Mouse (Mus musculus): Measurements from ENCODE around the gene Tmem44. TPM values are rescaled to one million over a fixed set of nuclear protein-coding genes. Genes with fewer than 3 reads are reported as not detected.

Tmem44 gene
- total RNA-seq, 2 experiments from 2014 or later: 0.14 TPM; not detected in 1

- ATAC-seq (replicated peaks; ENCODE audit: low FRiP score, low TSS enrichment, poor library complexity, severe bottlenecking): no peak
These were observed 45.8 kb downstream of the Tmem44 start for GRCm38 (mm10) chr16:30504856-30505255.

DNA sequence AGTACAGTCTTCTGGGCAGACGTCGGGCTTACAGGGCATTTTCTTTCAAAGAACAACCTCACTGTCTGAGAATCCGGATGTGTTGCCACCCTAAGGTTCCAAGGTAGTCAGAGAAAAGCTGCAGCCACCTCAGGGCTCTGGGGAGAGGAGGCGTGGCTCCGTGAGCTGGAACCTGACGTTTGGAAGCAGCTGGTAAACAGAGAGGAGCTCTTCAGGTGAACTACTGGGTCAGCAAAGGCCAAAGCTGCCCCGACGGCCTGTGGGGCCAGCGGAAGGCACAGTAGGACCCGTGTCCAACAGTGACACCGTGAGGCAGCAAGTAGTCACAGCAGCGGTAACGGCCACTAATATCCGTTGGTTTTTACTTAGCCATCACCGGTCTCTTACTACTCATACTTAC is 46.7 kb downstream of the Tmem44 start:
- ATAC-seq (replicated peaks; ENCODE audit: low FRiP score, low TSS enrichment, poor library complexity, severe bottlenecking): peak; percentile 69

GRCm38 (mm10) chr16:30502221-30502891 is 48.3 kb downstream of the Tmem44 start:
- ATAC-seq (replicated peaks; ENCODE audit: low FRiP score, low TSS enrichment, poor library complexity, severe bottlenecking): peak; percentile 26

DNA sequence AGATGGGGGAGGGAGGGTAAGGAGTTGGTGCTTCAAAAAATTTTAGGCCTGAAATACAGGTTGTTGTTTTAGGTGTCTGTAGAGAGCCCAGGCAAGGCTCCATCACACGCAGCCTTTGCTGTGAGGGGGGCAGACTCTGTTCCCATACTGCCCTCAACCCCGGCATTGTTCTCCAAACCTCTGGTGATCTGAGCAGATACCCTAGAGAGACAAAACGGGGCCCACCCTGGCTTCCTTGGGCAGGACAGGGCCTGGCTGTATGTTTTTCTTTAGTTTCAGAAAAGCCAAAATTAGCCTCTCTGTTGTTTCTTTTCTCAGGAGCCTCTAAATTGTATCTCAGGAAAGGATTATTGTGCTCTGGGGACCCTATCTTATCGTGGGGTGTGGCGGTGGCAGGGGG is 49.0 kb downstream of the Tmem44 start:
- ATAC-seq (replicated peaks; ENCODE audit: low FRiP score, low TSS enrichment, poor library complexity, severe bottlenecking): no peak

DNA sequence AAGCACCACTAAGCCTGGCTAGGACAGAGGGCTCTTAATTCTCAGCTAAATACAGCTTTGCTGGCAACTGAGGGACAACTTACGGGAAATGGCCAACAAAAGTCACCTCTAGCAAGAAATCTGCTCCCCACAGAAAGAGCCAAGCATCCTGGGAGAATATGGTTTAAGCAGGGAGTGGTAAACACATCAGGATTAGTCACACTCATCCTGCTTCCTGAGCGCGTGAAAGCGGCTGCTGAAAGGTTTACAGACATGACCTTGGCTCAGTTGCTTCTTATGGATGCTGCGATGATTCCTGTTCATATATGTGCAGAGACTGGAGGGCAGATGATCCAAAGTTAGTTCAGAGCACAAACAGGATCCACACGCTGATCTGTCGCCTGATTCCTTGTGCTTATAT is 50.4 kb downstream of the Tmem44 start:
- ATAC-seq (replicated peaks; ENCODE audit: low FRiP score, low TSS enrichment, poor library complexity, severe bottlenecking): no peak

DNA sequence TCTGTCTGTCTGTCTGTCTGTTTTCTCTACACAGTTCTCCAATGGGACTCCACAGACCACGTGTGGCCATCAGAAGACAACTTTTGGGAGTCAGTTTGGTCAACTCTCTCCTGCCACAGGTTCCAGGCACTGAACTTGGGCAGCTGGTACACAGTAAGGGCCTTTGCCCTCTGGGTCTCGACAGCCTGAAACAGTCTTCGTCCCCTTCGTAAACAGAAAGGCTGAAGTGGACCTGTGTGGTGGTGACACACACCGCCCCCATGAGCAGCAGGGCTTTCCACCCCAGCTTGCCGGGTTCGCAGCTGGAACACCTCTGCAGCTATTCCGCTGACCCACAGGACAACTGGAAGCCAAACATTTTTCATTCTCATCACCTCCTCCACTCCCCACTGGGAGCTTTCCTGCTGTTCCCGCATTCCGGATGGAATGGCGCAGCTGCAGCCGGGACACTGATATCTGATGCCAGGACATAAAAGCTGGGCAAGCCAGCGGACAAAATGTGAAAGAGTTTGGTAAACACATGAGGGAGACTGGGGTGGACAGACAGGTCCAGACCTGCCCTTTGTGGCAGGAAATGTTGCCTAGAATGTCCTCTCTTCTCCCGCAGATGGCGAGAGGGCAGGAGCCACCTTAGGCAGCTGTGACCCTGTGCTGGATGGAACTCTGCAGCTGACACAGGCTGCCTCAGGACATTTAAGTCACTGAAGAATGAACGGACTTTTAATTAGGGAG is 51.4 kb downstream of the Tmem44 start:
- ATAC-seq (replicated peaks; ENCODE audit: low FRiP score, low TSS enrichment, poor library complexity, severe bottlenecking): no peak

GRCm38 (mm10) chr16:30497307-30497706 is 53.3 kb downstream of the Tmem44 start:
- ATAC-seq (replicated peaks; ENCODE audit: low FRiP score, low TSS enrichment, poor library complexity, severe bottlenecking): no peak

DNA sequence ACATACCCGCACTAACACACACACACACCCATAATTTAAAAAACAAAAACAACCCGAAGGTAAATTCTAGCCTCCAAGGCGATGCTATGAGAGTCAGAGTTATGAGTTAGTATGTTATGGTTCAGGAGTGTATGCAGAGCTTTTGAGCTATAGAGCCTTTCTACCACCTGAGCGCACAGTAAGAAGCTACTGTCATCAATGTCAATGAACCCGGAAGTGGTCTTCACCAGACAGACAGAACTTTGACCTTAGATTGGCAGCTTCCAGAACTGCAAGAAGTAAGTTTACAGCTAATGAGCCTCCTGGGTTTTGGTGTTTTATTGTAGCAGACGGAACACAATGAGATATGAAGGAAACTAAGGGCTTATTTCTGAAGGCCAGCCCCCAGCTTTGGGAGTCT is 55.8 kb downstream of the Tmem44 start:
- no peak for ATAC-seq (replicated peaks; ENCODE audit: low FRiP score, low TSS enrichment, poor library complexity, severe bottlenecking)

DNA sequence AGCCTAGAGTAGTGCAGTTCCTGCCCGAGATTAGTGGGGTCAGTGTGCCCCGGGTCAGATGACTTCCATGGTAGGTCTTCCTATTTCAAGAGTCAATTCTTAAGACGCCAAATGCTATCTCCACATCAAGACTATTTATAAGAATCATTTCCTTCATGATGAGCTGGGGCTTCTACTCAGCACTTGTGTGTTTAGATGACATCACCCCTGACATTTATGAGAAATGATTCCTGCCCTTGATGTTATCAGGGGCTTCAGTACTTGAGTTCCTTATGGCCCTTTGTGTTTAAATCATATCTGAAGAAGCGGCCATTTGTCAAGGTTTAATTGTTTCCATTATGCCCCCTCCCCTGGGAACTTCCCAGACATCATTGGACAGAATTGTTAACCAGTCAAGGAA is 58.9 kb downstream of the Tmem44 start:
- no peak for ATAC-seq (replicated peaks; ENCODE audit: low FRiP score, low TSS enrichment, poor library complexity, severe bottlenecking)

DNA sequence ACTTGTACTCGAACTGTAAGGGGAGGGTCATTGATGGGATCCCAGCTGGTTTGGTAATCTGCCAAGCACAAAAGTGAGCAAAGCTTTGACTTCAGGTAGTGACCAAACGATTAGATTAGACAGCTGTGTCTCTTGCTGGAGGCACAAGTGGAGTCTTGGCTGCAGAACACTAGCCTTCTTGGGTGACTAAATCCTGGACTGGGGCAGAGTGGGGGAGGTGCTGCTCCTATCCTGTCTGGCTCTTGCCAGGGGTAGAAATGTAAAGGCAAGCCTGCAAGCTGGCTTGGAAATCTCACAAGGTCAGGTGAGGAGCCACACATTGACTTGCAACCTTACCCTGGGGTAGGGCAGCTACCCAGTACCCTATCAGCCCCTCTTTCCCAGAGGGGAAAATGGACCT is 59.9 kb downstream of the Tmem44 start:
- no peak for ATAC-seq (replicated peaks; ENCODE audit: low FRiP score, low TSS enrichment, poor library complexity, severe bottlenecking)

DNA sequence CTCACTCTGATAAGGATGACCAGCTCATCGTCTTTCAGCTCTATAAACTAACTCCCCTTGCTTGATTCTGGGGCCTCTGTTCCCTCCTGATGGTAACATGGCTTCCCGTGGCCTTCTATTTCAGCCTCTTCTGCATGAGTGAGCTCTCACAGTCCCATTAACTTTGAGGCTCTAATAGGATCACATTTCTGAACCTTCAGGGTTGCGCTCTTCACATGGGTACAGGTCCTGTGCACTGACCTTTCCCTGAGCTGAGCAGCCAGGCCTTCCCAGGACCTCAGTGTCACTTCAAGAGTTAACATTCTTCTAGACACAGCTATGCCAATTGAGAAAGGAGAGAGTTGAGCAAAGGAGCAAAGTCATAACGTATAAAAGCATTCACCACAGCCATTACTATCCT is 60.3 kb downstream of the Tmem44 start:
- no peak for ATAC-seq (replicated peaks; ENCODE audit: low FRiP score, low TSS enrichment, poor library complexity, severe bottlenecking)

- no peak for ATAC-seq (replicated peaks; ENCODE audit: low FRiP score, low TSS enrichment, poor library complexity, severe bottlenecking)
These were observed 61.0 kb downstream of the Tmem44 start for GRCm38 (mm10) chr16:30489662-30490061.

GRCm38 (mm10) chr16:30486498-30486897 is 64.1 kb downstream of the Tmem44 start:
- ATAC-seq (replicated peaks; ENCODE audit: low FRiP score, low TSS enrichment, poor library complexity, severe bottlenecking): no peak

GRCm38 (mm10) chr16:30477791-30478190 is 72.9 kb downstream of the Tmem44 start:
- ATAC-seq (replicated peaks; ENCODE audit: low FRiP score, low TSS enrichment, poor library complexity, severe bottlenecking): no peak

DNA sequence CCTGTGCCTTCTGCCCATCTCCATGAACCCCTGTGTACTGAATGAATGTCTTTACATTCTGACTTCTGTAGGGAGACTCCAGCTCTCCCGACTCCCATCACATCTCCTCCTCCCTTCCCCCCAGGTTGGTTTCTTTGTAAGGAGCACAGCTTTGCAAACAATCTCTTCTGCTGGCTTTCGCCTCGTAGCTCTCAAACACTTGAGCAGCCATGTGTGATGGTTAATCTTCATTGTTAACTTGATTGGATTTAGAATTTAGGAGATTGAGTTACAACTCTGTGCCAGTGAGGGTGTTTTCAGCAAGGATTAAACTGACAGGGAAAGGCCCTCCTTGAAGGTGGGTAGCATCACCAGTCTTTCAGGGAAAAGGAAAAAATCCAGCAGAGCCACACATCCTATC is 73.6 kb downstream of the Tmem44 start:
- no peak for ATAC-seq (replicated peaks; ENCODE audit: low FRiP score, low TSS enrichment, poor library complexity, severe bottlenecking)

DNA sequence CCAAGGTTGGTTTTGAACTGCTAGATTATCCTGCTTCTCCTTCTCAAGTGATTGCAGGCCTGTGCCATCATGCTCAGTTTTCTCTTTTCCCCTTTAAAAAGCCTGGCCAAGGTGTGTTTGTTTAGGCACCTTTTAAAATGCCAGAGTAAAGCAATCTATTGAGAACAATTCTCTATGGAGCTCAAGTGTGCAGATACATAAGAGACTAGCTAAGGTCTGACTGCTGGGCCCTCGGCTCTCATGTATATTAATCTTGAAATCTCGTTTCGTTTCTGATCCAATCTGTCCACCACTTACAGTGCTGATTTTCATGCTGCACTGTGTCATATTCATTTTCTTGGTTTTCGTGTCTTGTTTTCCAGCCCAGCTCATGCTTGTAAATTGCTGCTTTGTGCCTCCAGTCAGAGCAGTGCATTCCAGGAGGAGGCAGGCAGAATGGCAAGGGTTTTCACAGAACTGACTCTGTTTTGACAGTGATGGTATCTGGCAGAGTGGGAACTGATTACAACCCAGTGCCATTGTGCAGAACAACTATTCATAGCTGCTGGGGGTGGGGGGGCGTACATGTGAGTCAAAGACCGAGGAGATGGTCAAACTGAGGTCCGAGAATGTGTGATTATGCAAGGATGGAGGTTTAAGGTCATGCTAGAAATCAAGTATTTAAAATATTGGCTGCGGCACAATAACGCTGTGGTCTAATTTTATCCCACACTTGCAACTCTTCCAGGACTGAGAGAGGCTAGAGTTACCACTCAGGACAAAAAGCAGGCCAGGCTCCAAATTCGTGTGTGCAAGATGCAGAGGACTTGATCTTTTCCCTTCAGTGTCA is 74.8 kb downstream of the Tmem44 start:
- ATAC-seq (replicated peaks; ENCODE audit: low FRiP score, low TSS enrichment, poor library complexity, severe bottlenecking): no peak

GRCm38 (mm10) chr16:30472447-30472846 is 78.2 kb downstream of the Tmem44 start:
- ATAC-seq (replicated peaks; ENCODE audit: low FRiP score, low TSS enrichment, poor library complexity, severe bottlenecking): no peak

GRCm38 (mm10) chr16:30471912-30472311 is 78.7 kb downstream of the Tmem44 start:
- no peak for ATAC-seq (replicated peaks; ENCODE audit: low FRiP score, low TSS enrichment, poor library complexity, severe bottlenecking)

- ATAC-seq (replicated peaks; ENCODE audit: low FRiP score, low TSS enrichment, poor library complexity, severe bottlenecking): 0 out of 2 replicates have a peak, but pooled peaks have one; percentile 22
These were observed 81.7 kb downstream of the Tmem44 start for GRCm38 (mm10) chr16:30468944-30469343.

DNA sequence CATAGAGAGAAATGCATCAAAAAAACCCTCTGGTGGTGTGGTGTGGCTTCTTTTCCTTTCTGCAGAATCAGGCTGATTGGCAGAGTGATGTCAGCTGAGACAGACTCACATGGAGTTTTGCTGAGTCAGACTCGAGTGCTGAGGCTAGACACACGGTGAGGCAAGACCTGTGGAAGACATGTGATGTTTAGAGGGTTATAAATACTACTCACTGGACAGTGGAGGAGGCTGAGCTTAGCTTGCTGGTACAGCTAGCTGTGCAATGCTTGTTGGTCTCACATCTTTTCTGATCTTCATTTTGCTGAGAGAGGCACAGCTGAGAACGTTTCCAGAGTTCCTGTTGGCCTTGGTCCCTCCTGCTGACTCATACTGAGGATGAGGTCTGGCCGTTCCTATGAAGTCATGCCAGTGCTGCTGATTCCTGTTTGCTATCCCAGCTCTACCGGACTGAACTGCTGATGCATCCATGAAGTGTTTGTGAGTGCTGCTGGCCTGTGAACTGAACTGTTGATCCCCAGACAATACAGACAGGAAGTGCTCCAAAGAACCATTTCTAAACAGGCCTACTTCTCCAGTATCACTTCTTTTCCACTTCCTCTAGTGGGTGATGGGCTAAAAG is 84.9 kb downstream of the Tmem44 start:
- ATAC-seq (replicated peaks; ENCODE audit: low FRiP score, low TSS enrichment, poor library complexity, severe bottlenecking): no peak

All from megakaryocyte-erythroid progenitor cell, adult 5-6 weeks (primary cell).